Mouse (Mus musculus) cerebellum, adult 9-10 months (tissue): Measurements from ENCODE around the gene H2-Ab1.
"Not testable (repeated sequence)": the region's sequence is repeated elsewhere in the genome, so short reads cannot be mapped to it uniquely, and the experiment has no call there.

Experiments
- DNase-seq: peaks from one replicate; pipeline ENCODE4 v3.0.0; 2022

H2-Ab1 gene

DNA sequence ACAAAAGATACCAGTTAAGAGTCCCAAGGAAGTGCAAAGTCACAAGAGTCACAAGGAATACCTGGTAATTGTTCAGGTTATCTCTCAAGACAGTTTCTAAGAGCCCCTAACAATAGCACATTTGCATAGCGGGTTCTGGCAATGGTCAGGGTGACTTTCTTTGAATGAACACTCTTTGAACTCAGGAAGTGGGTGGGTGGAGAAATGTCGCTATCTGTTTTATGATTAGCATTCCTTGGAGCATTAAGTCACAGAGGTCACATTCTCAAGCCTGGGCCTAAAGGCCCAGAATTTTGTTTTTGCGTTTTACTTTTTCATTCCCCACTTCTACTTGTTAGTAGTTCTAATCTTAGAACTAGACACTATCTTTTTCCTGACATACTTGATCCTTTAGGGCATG, 53.0 kb downstream of the H2-Ab1 start:
- not testable (repeated sequence) for DNase-seq

DNA sequence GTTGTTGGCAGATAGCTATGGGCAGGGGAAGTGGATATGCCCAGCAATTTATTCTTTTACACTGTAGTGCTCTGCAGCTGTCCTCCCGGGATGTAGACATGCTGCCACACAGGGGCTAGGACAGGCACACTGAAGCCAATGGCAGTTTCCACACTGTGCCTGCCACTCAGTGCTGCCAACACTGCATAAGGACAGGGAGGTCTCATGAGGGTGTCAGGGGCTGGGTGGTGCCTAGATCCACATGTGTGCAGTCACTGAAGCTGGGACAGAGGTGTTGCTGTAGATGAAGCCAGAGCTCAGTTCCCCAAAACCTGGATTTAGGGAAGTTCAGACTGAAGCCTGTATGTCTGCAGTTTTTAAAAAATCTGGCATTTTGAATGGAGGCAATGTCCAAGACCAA, 54.7 kb downstream of the H2-Ab1 start:
- DNase-seq = no peak

DNA sequence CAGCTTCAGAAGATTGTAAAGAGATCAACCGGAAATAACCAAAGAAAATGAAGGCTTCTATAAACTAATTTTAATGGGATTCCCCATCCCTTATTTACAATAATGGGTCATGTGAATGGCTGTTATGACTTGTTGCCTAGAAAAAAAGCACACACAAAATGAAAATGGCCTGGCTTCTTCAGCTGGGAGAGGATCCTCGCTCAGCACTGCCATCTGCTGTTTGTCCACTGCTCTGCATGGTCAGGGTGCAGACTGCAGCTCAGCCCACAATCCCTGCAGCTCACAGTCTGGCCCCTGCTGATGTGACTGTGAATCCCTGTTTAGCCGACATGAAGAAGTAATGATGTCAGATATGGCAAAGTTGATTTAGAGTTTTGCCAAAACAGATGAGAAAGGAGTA, 55.9 kb downstream of the H2-Ab1 start:
- DNase-seq = peak; percentile 34

DNA sequence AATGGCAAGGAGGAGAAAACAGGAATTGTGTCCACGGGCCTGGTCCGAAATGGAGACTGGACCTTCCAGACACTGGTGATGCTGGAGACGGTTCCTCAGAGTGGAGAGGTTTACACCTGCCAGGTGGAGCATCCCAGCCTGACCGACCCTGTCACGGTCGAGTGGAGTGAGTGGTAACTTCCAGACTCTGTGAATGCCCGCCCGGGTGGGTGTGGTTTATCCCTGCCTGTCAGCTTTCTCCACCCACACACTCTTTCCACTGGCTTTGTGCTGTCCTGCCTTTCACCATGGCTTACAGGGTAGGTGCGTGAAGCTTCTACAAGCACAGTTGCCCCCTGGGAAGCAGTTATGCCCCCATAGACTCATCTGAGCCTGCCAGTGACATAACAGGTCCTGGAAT, 56.8 kb downstream of the H2-Ab1 start:
- DNase-seq = no peak

DNA sequence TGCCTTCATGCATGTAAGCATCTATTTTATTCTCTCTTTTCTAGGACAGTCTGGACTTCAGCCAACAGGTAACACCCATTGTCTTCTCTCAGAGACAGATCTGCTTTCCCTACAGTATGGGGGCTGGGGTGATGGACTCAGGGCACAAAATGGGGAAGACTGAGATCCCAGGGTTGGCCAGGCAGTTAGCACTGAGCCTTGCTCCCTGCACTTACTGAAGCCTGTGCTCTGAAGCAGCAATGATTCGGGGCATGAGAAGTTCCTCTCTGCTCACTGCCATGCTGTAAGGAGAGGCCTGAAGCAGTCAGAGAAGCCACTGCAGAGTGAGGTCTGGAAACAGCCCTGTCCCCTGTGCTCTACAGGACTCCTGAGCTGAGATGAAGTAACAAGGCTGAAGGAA, 58.0 kb downstream of the H2-Ab1 start:
- DNase-seq = no peak

DNA sequence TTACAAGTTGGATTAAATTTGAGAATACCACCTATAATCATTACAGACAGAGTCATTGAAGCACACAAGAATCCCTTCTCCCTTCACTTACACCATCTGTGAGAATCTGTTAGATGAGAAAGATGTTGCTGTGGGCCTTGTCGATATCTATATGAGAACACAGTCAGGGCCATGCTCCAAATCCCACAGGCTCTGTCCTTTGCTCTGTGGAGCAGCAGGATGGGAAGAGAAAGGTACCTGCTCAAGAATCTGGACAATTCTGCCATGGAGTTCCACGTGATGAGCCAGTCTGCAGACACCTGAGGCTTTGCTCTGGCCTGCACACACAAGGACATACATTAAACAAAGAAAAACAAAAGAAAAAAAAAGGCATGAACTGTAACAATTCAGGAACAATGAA, 59.2 kb downstream of the H2-Ab1 start:
- no peak for DNase-seq

DNA sequence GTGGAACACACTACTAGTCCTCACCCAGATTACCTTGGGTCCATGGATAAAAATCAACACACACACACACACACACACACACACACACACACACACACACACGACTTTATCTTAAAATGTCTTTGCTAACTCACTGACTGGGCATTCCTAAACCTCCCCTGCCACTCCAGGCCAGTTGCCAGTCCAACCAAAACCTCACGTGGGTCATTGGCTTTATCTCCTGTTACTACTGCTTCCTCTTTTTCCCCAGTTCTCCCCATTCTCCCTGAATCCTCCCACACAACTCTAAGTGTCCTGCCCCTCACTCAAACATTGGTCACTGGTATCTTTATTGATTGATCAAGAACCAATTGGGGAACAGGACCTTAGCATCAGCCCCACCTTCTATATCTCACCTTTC, 59.8 kb downstream of the H2-Ab1 start:
- DNase-seq = no peak
